Mouse (Mus musculus) forebrain, embryonic 16.5 days (tissue): ENCODE data around the gene Tmcc1. TPM values are rescaled to one million over a fixed set of nuclear protein-coding genes. Genes with fewer than 3 reads are reported as not detected.

Experiments
- ATAC-seq: fragments of 200-750 bp; cut with Nextera tagmentation; 2 replicates; pipeline ENCODE4 v1.8.0; 2017; ENCODE audit warnings: mild to moderate bottlenecking, moderate library complexity
- H3K27ac ChIP-seq: fragments of 300-500 bp; sonication (generic); 2 replicates; pipeline ENCODE4 v1.5.1; 2014; ENCODE audit warnings: low read length, control low read depth
- H3K27me3 ChIP-seq: fragments of 300-500 bp; sonication (generic); replicated peaks from 2 replicates; pipeline ENCODE4 v1.6.1; 2014; ENCODE audit warnings: low read length; ENCODE audit not compliant: control insufficient read depth, insufficient read depth
- H3K36me3 ChIP-seq: fragments of 300-500 bp; sonication (generic); 2 replicates; pipeline ENCODE4 v1.6.1; 2014; ENCODE audit not compliant: control insufficient read depth, insufficient read depth
- H3K4me1 ChIP-seq: fragments of 300-500 bp; sonication (generic); replicated peaks from 2 replicates; pipeline ENCODE4 v1.6.1; 2014; ENCODE audit warnings: low read length; ENCODE audit not compliant: control insufficient read depth, insufficient read depth
- H3K4me2 ChIP-seq: fragments of 300-500 bp; sonication (generic); 2 replicates; pipeline ENCODE4 v1.6.1; 2014; ENCODE audit warnings: mild to moderate bottlenecking, low read length, control low read depth
- H3K4me3 ChIP-seq: fragments of 300-500 bp; sonication (generic); replicated peaks from 2 replicates; pipeline ENCODE4 v1.5.1; 2014; ENCODE audit warnings: mild to moderate bottlenecking, low read length, control low read depth
- H3K9ac ChIP-seq: fragments of 300-500 bp; sonication (generic); replicated peaks from 2 replicates; pipeline ENCODE4 v1.6.1; 2014; ENCODE audit warnings: low read depth, low read length, control low read depth
- H3K9me3 ChIP-seq: fragments of 300-500 bp; sonication (generic); 2 replicates; pipeline ENCODE4 v1.6.1; 2016; ENCODE audit warnings: low read length; ENCODE audit not compliant: control insufficient read depth
- WGBS: fragments of 180-500 bp; shearing (Covaris S2); extraction: QIAGEN DNeasy Blood & Tissue Kit; methylation state at CpG from one replicate; pipeline ENCODE4 v1.1.7; 2014; 5-methylcytosine and 5-hydroxymethylcytosine counted together
- polyA plus RNA-seq: library from polyadenylated mRNA; unstranded; fragments of >200 nt; fragmentation: Nextera tagmentation; extraction: Ambion mirVana; gene quantifications from 2 replicates; pipeline ENCODE4 v1.2.1, GENCODE M21; 2015

Gene Tmcc1
- polyA plus RNA-seq, 1 experiment from 2014 or later = 38.4 TPM

DNA sequence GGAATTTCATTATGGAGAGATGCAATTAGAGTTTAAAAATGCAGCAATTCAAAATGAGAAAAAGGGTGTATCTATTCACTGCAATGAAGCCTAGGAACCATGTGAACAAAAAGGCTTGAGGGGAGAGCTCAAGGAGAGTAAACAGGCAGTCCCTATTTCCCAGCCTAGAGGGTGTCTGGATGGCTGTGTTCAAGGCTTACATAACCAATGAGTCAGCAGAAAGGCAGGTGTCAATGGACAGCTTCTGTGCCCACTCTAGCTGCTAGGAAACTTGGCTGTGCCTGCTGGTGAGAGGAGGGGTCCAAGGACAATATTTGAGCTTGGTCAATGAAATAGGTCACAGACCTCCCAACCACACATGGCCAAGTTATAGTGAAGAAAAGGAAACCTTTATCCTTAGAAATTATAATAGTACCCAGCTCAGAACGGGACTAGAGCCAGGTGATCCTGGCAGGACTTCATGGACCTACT lies 138.2 kb downstream of the Tmcc1 start:
- H3K27me3 ChIP-seq = no peaks in the 10 kb centered on the region
- H3K36me3 ChIP-seq = no peaks in the 10 kb centered on the region
- peaks cover 48% of the 10 kb centered on the region for H3K4me1 ChIP-seq
- ATAC-seq = peak; percentile 82
- H3K4me2 ChIP-seq = peak overlapping the region; percentile 53
- H3K4me3 ChIP-seq = peak overlapping the region; percentile 30
- WGBS = 12% methylated on average over 1 of the region's 1 CpGs
- no peaks in the 10 kb centered on the region for H3K9me3 ChIP-seq
- H3K9ac ChIP-seq = no peak overlapping the region
- peak overlapping the region; percentile 57 for H3K27ac ChIP-seq

DNA sequence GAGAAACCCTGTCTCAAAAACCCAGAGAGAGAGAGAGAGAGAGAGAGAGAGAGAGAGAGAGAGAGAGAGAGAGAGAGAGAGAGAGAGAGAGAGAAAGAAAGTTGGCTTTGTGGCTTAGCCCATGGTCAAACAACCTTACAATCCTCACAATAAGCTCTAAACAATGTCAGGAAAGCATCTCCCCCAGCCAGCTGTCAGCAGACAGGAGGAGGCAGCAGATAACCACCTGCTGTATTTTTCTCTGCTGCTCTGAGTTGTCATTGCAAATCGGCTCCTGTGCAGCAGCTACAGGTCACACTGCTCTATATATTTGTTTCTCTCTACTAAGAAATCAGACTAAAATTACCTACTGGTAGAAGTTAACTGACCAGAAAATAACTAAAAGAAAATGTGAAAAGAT lies 145.4 kb downstream of the Tmcc1 start:
- H3K9me3 ChIP-seq = no peaks in the 10 kb centered on the region
- no peak for ATAC-seq
- H3K27me3 ChIP-seq = no peaks in the 10 kb centered on the region
- H3K9ac ChIP-seq = no peak overlapping the region
- H3K36me3 ChIP-seq = no peaks in the 10 kb centered on the region
- no peak overlapping the region for H3K4me3 ChIP-seq
- H3K27ac ChIP-seq = no peak overlapping the region
- H3K4me2 ChIP-seq = no peak overlapping the region
- H3K4me1 ChIP-seq = peaks cover 24% of the 10 kb centered on the region
- 77% methylated on average over 1 of the region's 1 CpGs for WGBS

DNA sequence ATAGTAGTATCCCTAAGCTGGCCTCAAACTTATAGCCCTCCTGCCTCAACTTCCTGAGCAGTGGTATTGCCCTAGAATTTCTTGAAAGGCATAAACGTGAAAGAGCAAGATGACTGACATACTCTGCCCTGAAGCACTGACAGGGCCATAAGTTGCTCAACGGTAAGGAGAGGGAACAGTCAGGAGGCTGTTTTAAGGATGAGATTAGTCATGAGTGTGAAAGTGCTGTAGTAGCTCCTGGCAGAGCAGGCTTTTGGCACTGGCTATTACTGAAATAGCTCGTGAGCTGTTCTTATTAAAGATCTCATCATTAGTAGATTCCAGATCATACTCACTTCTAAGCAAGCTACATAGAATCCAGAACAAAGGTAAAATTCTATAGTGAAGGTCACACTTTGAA lies 145.9 kb downstream of the Tmcc1 start:
- Histone ChIP-seq H3K4me1 (peaks cover 22% of the 10 kb centered on the region), H3K27ac (no peak overlapping the region), H3K4me3 (no peak overlapping the region), H3K27me3 (no peaks in the 10 kb centered on the region), H3K36me3 (no peaks in the 10 kb centered on the region), H3K9me3 (0 out of 2 replicates have a peak, but pooled peaks cover 3% of the 10 kb centered on the region), H3K4me2 (no peak overlapping the region), H3K9ac (no peak overlapping the region)
- no peak for ATAC-seq
- 65% methylated on average over 3 of the region's 3 CpGs for whole genome bisulfite sequencing

DNA sequence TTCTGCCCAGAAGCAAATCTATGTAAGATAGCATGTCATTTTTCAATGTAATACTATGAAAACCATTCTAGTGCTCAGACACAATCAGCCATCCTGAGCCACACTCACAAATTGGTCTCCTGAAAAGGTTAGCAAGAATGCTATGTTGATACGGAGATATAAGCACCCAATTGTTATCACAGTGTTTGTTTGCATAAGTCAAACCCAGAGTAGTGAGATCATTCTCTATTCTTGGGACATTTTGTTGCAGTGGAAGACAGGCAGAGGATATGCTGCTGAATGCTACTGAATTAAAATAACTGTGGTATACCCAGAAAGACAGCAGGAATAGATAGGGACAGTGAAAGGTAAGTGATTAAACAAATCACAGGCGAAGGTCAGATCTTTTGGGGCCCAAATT lies 149.2 kb downstream of the Tmcc1 start:
- no peaks in the 10 kb centered on the region for H3K36me3 ChIP-seq
- H3K9me3 ChIP-seq = 0 out of 2 replicates have a peak, but pooled peaks cover 3% of the 10 kb centered on the region
- ATAC-seq = no peak
- H3K4me1 ChIP-seq = peaks cover 10% of the 10 kb centered on the region
- no peak overlapping the region for H3K9ac ChIP-seq
- H3K4me2 ChIP-seq = no peak overlapping the region
- no peaks in the 10 kb centered on the region for H3K27me3 ChIP-seq
- H3K27ac ChIP-seq = no peak overlapping the region
- no peak overlapping the region for H3K4me3 ChIP-seq
- 66% methylated on average over 2 of the region's 2 CpGs for WGBS

DNA sequence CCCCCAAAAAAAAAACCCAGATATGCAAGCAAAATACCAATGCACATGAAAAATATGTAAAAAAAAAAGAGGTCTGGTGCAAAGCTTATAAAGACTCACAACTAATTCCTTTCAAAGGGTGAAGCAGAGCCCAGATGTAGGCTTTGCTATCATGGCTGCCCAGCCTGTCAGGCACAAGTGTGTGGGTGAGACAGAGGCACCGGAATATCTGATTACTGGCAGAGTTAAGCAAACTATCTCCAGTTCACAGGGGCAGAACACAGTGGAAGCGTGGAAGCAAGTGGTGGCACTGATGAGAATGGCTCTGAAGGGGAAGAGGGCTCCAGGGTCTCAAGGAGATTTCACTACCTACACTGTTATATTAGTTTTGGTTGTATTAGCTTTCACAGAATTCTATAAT lies 155.1 kb downstream of the Tmcc1 start:
- Histone ChIP-seq H3K36me3 (no peaks in the 10 kb centered on the region), H3K27ac (no peak overlapping the region), H3K4me2 (no peak overlapping the region), H3K4me3 (no peak overlapping the region), H3K9ac (no peak overlapping the region), H3K4me1 (peaks cover 6% of the 10 kb centered on the region; the same call in 1 of the 2 replicates), H3K9me3 (0 out of 2 replicates have a peak, but pooled peaks cover 3% of the 10 kb centered on the region), H3K27me3 (no peaks in the 10 kb centered on the region)
- 91% methylated on average over 2 of the region's 2 CpGs for WGBS
- ATAC-seq = no peak

DNA sequence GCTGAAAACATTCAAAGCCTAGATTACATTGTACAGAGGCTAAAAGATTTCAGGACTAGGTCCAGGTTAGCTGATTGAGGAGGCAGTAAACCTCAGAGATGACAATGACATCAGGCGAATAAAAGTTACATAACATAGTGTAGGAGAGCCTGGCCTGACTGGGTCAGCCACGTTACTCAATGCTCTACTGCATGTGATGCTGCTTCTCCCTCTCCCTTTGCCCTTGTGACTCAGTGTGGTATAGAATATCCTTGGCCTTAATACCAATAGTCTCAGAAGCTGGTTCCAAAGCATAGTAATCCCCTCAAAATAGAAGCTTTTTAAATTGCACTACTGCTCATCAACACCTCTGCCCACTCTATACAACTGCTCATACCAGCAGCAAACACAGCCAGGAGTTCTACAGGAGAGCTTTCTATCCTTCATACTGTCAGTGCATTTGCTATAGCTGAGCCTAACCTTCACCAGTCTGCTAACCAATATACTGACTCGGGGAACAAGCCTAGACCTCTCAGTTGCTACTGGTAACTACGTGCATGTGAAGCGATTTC lies 155.9 kb downstream of the Tmcc1 start:
- no peaks in the 10 kb centered on the region for H3K36me3 ChIP-seq
- H3K4me3 ChIP-seq = no peak overlapping the region
- H3K4me2 ChIP-seq = no peak overlapping the region
- peaks cover 6% of the 10 kb centered on the region; the same call in 1 of the 2 replicates for H3K4me1 ChIP-seq
- H3K27ac ChIP-seq = no peak overlapping the region
- no peaks in the 10 kb centered on the region for H3K9me3 ChIP-seq
- no peak for ATAC-seq
- 93% methylated on average over 5 of the region's 5 CpGs for WGBS
- H3K9ac ChIP-seq = no peak overlapping the region
- no peaks in the 10 kb centered on the region for H3K27me3 ChIP-seq

DNA sequence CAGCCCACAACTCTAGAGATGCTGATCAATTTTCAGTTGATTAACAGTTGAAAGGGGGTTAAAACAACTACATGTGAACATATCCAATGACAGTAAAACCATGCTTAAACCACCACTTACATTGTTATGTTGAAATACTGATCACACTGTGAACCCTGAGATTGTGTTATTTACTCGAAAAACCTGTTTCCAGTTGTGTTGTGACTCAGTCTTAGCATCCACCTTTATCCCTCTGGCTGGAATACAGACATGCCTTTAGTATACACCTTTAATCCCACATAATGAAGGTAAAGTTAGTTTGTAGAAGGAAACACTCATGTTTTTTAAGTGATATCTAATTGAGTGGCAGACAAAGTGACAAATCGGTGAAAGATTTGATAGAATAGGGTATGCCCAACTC lies 156.7 kb downstream of the Tmcc1 start:
- ATAC-seq = no peak
- WGBS = 96% methylated on average over 2 of the region's 2 CpGs
- Histone ChIP-seq H3K27ac (no peak overlapping the region), H3K27me3 (no peaks in the 10 kb centered on the region), H3K9ac (no peak overlapping the region), H3K4me2 (no peak overlapping the region), H3K36me3 (no peaks in the 10 kb centered on the region), H3K4me1 (peaks cover 6% of the 10 kb centered on the region; the same call in 1 of the 2 replicates), H3K4me3 (no peak overlapping the region), H3K9me3 (no peaks in the 10 kb centered on the region)

DNA sequence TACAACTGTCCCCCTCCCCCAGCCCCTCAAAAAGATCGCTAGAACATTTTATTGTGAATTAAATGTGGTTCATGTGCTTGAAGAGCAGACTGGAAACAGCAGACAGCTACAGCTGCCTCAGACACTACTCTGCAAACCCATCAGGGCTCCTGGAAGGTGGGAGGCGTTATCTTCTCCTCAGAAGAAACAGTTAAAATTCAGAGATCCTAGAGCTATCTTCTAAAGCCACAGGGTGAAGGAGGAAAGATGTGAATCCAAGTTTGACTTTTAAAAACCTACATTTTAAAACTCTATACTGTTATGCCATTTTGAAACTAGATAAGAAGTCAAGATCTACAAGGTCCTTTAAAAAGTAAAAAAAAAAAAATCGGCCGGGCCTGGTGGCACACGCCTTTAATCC lies 162.2 kb downstream of the Tmcc1 start:
- Histone ChIP-seq H3K4me3 (no peak overlapping the region), H3K9ac (no peak overlapping the region), H3K4me1 (no peaks in the 10 kb centered on the region), H3K27me3 (no peaks in the 10 kb centered on the region), H3K9me3 (no peaks in the 10 kb centered on the region), H3K4me2 (no peak overlapping the region), H3K27ac (no peak overlapping the region), H3K36me3 (no peaks in the 10 kb centered on the region)
- 97% methylated on average over 5 of the region's 5 CpGs for WGBS
- ATAC-seq = no peak

DNA sequence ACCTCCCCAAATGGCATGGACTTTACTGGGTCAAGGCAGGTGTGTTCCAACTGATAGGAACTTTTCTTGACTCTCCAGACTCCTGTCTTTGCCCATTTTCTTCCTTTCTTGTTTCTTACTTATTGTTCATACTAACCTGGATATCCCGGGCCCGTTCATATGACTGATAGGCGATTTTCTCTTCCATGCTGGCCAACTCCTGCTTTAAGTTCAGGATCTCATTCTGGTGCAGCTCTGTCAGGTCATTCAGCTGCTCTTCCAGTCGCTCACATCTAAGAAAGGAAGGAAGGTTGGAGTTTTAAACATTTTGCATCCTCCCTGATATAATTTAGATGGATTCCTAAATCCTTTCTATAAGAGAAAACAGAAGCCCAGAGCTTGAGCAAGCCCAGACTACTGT lies 168.6 kb downstream of the Tmcc1 start:
- Histone ChIP-seq H3K4me1 (no peaks in the 10 kb centered on the region), H3K9me3 (peaks cover 9% of the 10 kb centered on the region), H3K4me2 (no peak overlapping the region), H3K27me3 (no peaks in the 10 kb centered on the region), H3K27ac (no peak overlapping the region), H3K9ac (no peak overlapping the region), H3K36me3 (peaks cover 20% of the 10 kb centered on the region), H3K4me3 (no peak overlapping the region)
- 89% methylated on average over 4 of the region's 4 CpGs for WGBS
- ATAC-seq = no peak
